Mouse (Mus musculus): ENCODE measurements at regions not wholly inside any gene's neighbourhood (a gene's known extent, or its start where the extent isn't known, plus 50 kb on each side); places are given as distances from the start of the nearest gene placed in this dataset.

- no peak for DNase-seq (ENCODE audit: low spot score)
- H3K9me3 ChIP-seq (replicated peaks): 0 out of 2 replicates have a peak, but pooled peaks cover under 1% of the 10 kb centered on the region
- no peak for ATAC-seq (ENCODE audit: extremely low read depth, insufficient number of reproducible peaks, low FRiP score, poor library complexity, severe bottlenecking)
- no peaks in the 10 kb centered on the region for H3K36me3 ChIP-seq (replicated peaks)
- no peaks in the 10 kb centered on the region for H3K4me1 ChIP-seq (ENCODE audit: insufficient read depth, low read depth, low read length)
- H3K4me3 ChIP-seq (ENCODE audit: low read depth, low read length): no peak overlapping the region
- TF ChIP-seq TAL1 (conservative IDR thresholded peaks at IDR 0.05; ENCODE audit: low read depth, low read length): no peak
- TF ChIP-seq POLR2AphosphoS5 (IDR thresholded peaks at IDR 0.05; ENCODE audit: insufficient replicate concordance, low read depth, low read length): no peak
- TF ChIP-seq GATA1 (IDR thresholded peaks at IDR 0.05; ENCODE audit: borderline replicate concordance, low read length): no peak
- no peak for TF ChIP-seq CTCF (IDR thresholded peaks at IDR 0.05; ENCODE audit: low read depth, low read length)
- no peak for TF ChIP-seq GATA2 (IDR thresholded peaks at IDR 0.05; ENCODE audit: borderline replicate concordance, low read depth, low read length)
- H3K27me3 ChIP-seq (ENCODE audit: insufficient read depth, low read length): peaks cover 6% of the 10 kb centered on the region
These were observed 58.0 kb upstream of the Ercc6l2 start for GRCm38 (mm10) chr13:63757061-63757460.

GRCm38 (mm10) chr13:63761542-63761941 is 53.5 kb upstream of the Ercc6l2 start:
- ATAC-seq (ENCODE audit: extremely low read depth, insufficient number of reproducible peaks, low FRiP score, poor library complexity, severe bottlenecking) (no peak), DNase-seq (ENCODE audit: low spot score) (no peak)
- Histone ChIP-seq H3K4me1 (ENCODE audit: insufficient read depth, low read depth, low read length) (no peaks in the 10 kb centered on the region), H3K27me3 (ENCODE audit: insufficient read depth, low read length) (peaks cover 13% of the 10 kb centered on the region), H3K36me3 (replicated peaks) (no peaks in the 10 kb centered on the region), H3K4me3 (ENCODE audit: low read depth, low read length) (no peak overlapping the region), H3K9me3 (replicated peaks) (no peaks in the 10 kb centered on the region)
- TF ChIP-seq POLR2AphosphoS5 (IDR thresholded peaks at IDR 0.05; ENCODE audit: insufficient replicate concordance, low read depth, low read length): no peak
- no peak for TF ChIP-seq CTCF (IDR thresholded peaks at IDR 0.05; ENCODE audit: low read depth, low read length)
- no peak for TF ChIP-seq GATA2 (IDR thresholded peaks at IDR 0.05; ENCODE audit: borderline replicate concordance, low read depth, low read length)
- TF ChIP-seq GATA1 (IDR thresholded peaks at IDR 0.05; ENCODE audit: borderline replicate concordance, low read length): no peak
- TF ChIP-seq TAL1 (conservative IDR thresholded peaks at IDR 0.05; ENCODE audit: low read depth, low read length): no peak
